Mouse (Mus musculus): ENCODE measurements around the gene Dhcr7. TPM values are rescaled to one million over a fixed set of nuclear protein-coding genes. Genes with fewer than 3 reads are reported as not detected.

The Dhcr7 gene
- polyA plus RNA-seq, 1 experiment = 117 TPM

DNA sequence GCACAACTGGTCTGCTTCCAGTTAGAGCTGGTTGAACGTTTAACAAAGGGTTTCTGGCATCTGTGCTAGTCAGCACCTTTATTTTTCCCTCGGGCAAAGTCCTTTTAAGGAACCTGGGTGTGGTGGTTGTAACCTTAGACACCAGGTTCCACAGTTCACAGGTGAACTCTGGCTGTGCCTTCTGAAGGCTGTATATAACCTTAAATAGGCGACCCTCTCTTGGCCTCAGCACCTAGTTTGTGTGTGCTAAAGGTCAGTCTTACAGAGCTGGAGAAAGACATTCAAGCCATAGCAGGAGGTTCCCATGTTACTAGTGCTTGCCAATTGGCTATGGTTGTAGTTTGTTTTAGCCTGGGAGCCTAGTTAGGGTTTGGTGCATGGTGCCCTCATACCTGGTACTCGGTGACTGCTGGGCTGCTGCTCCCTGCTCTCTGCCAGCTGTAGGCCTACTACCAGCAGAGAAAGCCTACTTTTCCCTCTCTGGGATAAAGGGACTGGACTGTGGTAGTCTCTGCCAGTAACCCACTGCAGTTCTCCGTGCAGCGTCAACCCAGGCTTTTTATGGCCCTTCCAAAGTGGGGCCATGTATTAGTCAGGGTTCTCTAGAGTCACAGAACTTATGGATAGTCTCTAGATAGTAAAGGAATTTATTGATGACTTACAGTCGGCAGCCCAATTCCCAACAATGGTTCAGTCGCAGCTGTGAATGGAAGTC, 26.0 kb downstream of the Dhcr7 start:
- TF ChIP-seq POLR2A (IDR thresholded peaks at IDR 0.05; ENCODE audit: insufficient read depth, low read length) = no peak
- TF ChIP-seq CTCF (IDR thresholded peaks at IDR 0.05; ENCODE audit: low read depth, low read length) = no peak
- no peak for TF ChIP-seq EP300 (IDR thresholded peaks at IDR 0.05; ENCODE audit: insufficient read depth, low read depth, low read length)
- Histone ChIP-seq H3K27ac (ENCODE audit: insufficient read depth, low read length) (no peak overlapping the region), H3K27me3 (ENCODE audit: control insufficient read depth, insufficient read depth, low read length, poor library complexity, severe bottlenecking) (no peaks in the 10 kb centered on the region), H3K36me3 (ENCODE audit: control insufficient read depth, insufficient read depth, low read length, poor library complexity, severe bottlenecking) (peaks cover 27% of the 10 kb centered on the region), H3K4me1 (ENCODE audit: control insufficient read depth, insufficient read depth, low read length) (peaks cover 2% of the 10 kb centered on the region), H3K9ac (ENCODE audit: low read depth, poor library complexity, severe bottlenecking) (no peak overlapping the region), H3K4me3 (ENCODE audit: low read depth, low read length) (no peak overlapping the region), H3K9me3 (replicated peaks; ENCODE audit: control insufficient read depth, insufficient read depth, low read length, poor library complexity, severe bottlenecking) (no peaks in the 10 kb centered on the region)

DNA sequence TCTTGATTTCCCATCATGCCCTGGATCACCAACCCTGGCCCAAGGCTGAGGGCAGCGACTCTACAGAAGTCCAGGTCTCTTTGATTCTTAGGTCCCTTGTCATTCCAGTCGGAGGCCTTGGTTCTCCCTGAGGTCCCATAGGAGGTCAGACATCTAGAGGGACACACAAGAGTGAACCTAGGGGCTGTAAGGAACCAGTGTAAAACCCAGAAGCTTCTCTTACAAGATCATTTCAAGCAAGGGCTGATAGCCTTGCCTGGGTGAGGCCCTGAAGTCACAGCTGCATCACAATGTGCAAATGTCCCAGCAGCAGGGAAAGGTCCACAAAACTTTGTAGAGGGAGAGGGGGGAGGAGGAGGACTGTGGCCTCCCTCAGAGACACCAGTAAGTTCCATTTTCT, 43.6 kb downstream of the Dhcr7 start, which contains the start of gene Gm498:
TSS of gene Gm498 (plus strand) at position 301 of the 400 bp plus-strand sequence.
- Histone ChIP-seq H3K27ac (ENCODE audit: insufficient read depth, low read length) (no peak within 1 kb of the TSS), H3K36me3 (ENCODE audit: control insufficient read depth, insufficient read depth, low read length, poor library complexity, severe bottlenecking) (no peaks in the 10 kb centered on the region), H3K4me3 (ENCODE audit: low read depth, low read length) (no peak within 1 kb of the TSS), H3K4me1 (ENCODE audit: control insufficient read depth, insufficient read depth, low read length) (no peaks in the 10 kb centered on the region), H3K9me3 (replicated peaks; ENCODE audit: control insufficient read depth, insufficient read depth, low read length, poor library complexity, severe bottlenecking) (no peaks in the 10 kb centered on the region), H3K27me3 (ENCODE audit: control insufficient read depth, insufficient read depth, low read length, poor library complexity, severe bottlenecking) (no peaks in the 10 kb centered on the region), H3K9ac (ENCODE audit: low read depth, poor library complexity, severe bottlenecking) (no peak within 1 kb of the TSS)
- TF ChIP-seq CTCF (IDR thresholded peaks at IDR 0.05; ENCODE audit: low read depth, low read length) = no peak

DNA sequence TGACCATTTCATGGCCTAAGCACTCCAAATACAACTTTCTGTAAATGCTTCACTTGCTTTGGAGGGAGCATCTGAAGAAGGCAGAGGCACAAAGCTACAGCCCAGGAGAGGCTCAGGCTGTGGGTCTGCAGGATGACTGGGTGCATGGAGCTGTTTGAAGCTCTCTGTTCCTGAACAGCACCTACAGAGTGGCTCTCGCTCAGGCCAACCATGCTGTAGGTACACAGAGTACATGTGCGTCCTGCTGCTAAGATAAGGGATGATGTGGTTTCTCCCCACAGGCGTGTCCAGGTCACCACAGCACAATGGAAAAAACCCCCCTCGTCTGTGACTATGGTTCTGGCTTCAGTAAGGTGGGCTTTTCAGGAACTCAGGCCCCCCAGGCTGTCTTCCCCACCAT, 45.9 kb downstream of the Dhcr7 start:
- no peak overlapping the region for H3K9ac ChIP-seq (ENCODE audit: low read depth, poor library complexity, severe bottlenecking)
- H3K27me3 ChIP-seq (ENCODE audit: control insufficient read depth, insufficient read depth, low read length, poor library complexity, severe bottlenecking) = no peaks in the 10 kb centered on the region
- no peak overlapping the region for H3K4me3 ChIP-seq (ENCODE audit: low read depth, low read length)
- no peaks in the 10 kb centered on the region for H3K4me1 ChIP-seq (ENCODE audit: control insufficient read depth, insufficient read depth, low read length)
- no peaks in the 10 kb centered on the region for H3K36me3 ChIP-seq (ENCODE audit: control insufficient read depth, insufficient read depth, low read length, poor library complexity, severe bottlenecking)
- no peak overlapping the region for H3K27ac ChIP-seq (ENCODE audit: insufficient read depth, low read length)
- no peak for TF ChIP-seq POLR2A (IDR thresholded peaks at IDR 0.05; ENCODE audit: insufficient read depth, low read length)
- TF ChIP-seq EP300 (IDR thresholded peaks at IDR 0.05; ENCODE audit: insufficient read depth, low read depth, low read length) = no peak
- no peak for TF ChIP-seq CTCF (IDR thresholded peaks at IDR 0.05; ENCODE audit: low read depth, low read length)
- no peaks in the 10 kb centered on the region for H3K9me3 ChIP-seq (replicated peaks; ENCODE audit: control insufficient read depth, insufficient read depth, low read length, poor library complexity, severe bottlenecking)

DNA sequence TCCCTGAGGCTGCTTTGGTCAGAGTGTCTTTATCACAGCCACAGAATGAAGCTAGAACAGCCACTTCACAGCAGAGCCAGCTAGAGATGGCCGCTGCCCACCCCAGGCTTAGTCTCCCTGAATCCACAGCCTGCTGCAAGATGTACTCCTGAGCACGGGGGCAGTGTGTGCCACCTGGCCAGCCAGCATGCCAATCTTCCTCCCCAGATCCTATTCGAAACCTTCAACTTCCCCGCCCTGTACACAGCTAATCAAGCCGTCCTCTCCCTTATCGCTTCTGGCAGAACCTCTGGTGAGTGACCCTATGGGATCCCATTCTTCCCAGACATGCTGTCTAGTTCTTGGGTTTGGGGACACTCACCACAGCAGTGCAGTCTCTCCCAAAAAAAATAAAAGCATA, 60.8 kb downstream of the Dhcr7 start:
- H3K36me3 ChIP-seq (ENCODE audit: control insufficient read depth, insufficient read depth, low read length, poor library complexity, severe bottlenecking) = no peaks in the 10 kb centered on the region
- no peaks in the 10 kb centered on the region for H3K9me3 ChIP-seq (replicated peaks; ENCODE audit: control insufficient read depth, insufficient read depth, low read length, poor library complexity, severe bottlenecking)
- no peak overlapping the region for H3K9ac ChIP-seq (ENCODE audit: low read depth, poor library complexity, severe bottlenecking)
- no peak overlapping the region for H3K4me3 ChIP-seq (ENCODE audit: low read depth, low read length)
- H3K27ac ChIP-seq (ENCODE audit: insufficient read depth, low read length) = no peak overlapping the region
- H3K27me3 ChIP-seq (ENCODE audit: control insufficient read depth, insufficient read depth, low read length, poor library complexity, severe bottlenecking) = no peaks in the 10 kb centered on the region
- no peak for TF ChIP-seq POLR2A (IDR thresholded peaks at IDR 0.05; ENCODE audit: insufficient read depth, low read length)
- no peak for TF ChIP-seq EP300 (IDR thresholded peaks at IDR 0.05; ENCODE audit: insufficient read depth, low read depth, low read length)
- no peak for TF ChIP-seq CTCF (IDR thresholded peaks at IDR 0.05; ENCODE audit: low read depth, low read length)
- no peaks in the 10 kb centered on the region for H3K4me1 ChIP-seq (ENCODE audit: control insufficient read depth, insufficient read depth, low read length)

DNA sequence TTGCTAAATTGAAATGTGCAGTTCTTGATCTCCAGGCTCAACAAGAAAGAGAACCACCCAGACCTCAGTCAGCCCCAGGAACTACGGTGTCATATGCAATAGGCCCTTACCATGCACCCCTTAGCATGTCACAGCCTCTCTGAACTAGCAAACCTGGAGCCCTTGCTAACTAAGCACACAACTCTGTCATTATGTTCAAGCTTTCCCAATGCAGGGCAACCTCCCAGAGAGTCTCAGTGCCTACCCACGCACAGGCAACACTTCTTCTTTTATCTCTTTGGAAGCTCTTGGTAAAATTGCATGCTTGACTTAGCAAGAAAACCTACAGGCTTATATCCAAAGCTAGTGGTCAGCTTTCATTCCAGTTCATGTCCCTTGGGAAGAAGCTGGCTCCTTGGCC, 68.2 kb downstream of the Dhcr7 start:
- no peaks in the 10 kb centered on the region for H3K36me3 ChIP-seq (ENCODE audit: control insufficient read depth, insufficient read depth, low read length, poor library complexity, severe bottlenecking)
- no peaks in the 10 kb centered on the region for H3K4me1 ChIP-seq (ENCODE audit: control insufficient read depth, insufficient read depth, low read length)
- H3K27me3 ChIP-seq (ENCODE audit: control insufficient read depth, insufficient read depth, low read length, poor library complexity, severe bottlenecking) = no peaks in the 10 kb centered on the region
- H3K4me3 ChIP-seq (ENCODE audit: low read depth, low read length) = no peak overlapping the region
- TF ChIP-seq CTCF (IDR thresholded peaks at IDR 0.05; ENCODE audit: low read depth, low read length) (no peak), POLR2A (IDR thresholded peaks at IDR 0.05; ENCODE audit: insufficient read depth, low read length) (no peak)
- no peak overlapping the region for H3K9ac ChIP-seq (ENCODE audit: low read depth, poor library complexity, severe bottlenecking)
- no peak overlapping the region for H3K27ac ChIP-seq (ENCODE audit: insufficient read depth, low read length)
- no peaks in the 10 kb centered on the region for H3K9me3 ChIP-seq (replicated peaks; ENCODE audit: control insufficient read depth, insufficient read depth, low read length, poor library complexity, severe bottlenecking)

DNA sequence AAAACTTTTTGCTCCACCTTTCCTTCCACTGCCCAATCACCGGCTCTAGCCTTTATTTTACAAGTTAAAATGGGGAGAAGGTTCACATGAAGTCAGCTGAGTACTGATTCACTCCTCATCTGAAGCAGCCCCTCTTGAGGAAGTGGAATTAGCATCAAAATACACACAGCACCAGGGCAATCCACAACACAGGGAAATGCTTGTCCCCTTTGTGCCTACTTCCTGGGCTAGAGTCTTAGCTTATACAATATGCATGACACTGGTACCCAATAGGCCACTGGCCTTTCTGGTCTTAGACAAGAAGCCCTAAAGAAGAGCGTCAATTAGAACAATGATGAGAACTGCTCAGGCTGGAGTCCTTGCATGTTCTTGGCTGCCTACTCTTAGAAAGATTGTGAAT, 69.4 kb downstream of the Dhcr7 start:
- no peaks in the 10 kb centered on the region for H3K36me3 ChIP-seq (ENCODE audit: control insufficient read depth, insufficient read depth, low read length, poor library complexity, severe bottlenecking)
- no peak overlapping the region for H3K9ac ChIP-seq (ENCODE audit: low read depth, poor library complexity, severe bottlenecking)
- no peaks in the 10 kb centered on the region for H3K9me3 ChIP-seq (replicated peaks; ENCODE audit: control insufficient read depth, insufficient read depth, low read length, poor library complexity, severe bottlenecking)
- TF ChIP-seq POLR2A (IDR thresholded peaks at IDR 0.05; ENCODE audit: insufficient read depth, low read length) = no peak
- no peak for TF ChIP-seq EP300 (IDR thresholded peaks at IDR 0.05; ENCODE audit: insufficient read depth, low read depth, low read length)
- no peak for TF ChIP-seq CTCF (IDR thresholded peaks at IDR 0.05; ENCODE audit: low read depth, low read length)
- no peaks in the 10 kb centered on the region for H3K4me1 ChIP-seq (ENCODE audit: control insufficient read depth, insufficient read depth, low read length)
- H3K27me3 ChIP-seq (ENCODE audit: control insufficient read depth, insufficient read depth, low read length, poor library complexity, severe bottlenecking) = no peaks in the 10 kb centered on the region
- H3K27ac ChIP-seq (ENCODE audit: insufficient read depth, low read length) = no peak overlapping the region
- H3K4me3 ChIP-seq (ENCODE audit: low read depth, low read length) = no peak overlapping the region

Other genes with a start within 250 kb of the Dhcr7 start
- 143 and 149 TPM in 2 replicates for gene Cars, start 223.1 kb upstream of the Dhcr7 start, polyA plus RNA-seq (2011; ENCODE audit: insufficient read depth, insufficient read length, low read depth, missing spikeins)
- gene Tnfrsf26, start 194.4 kb upstream of the Dhcr7 start, polyA plus RNA-seq (2011; ENCODE audit: insufficient read depth, insufficient read length, low read depth, missing spikeins) = not detected in 2 replicates
- gene Tnfrsf22, start 173.5 kb upstream of the Dhcr7 start, polyA plus RNA-seq (2011; ENCODE audit: insufficient read depth, insufficient read length, low read depth, missing spikeins) = 6.1 and 9.2 TPM in 2 replicates
- 3.3 and 4.4 TPM in 2 replicates for gene Tnfrsf23, start 137.3 kb upstream of the Dhcr7 start, polyA plus RNA-seq (2011; ENCODE audit: insufficient read depth, insufficient read length, low read depth, missing spikeins)
- gene Osbpl5, start 66.2 kb upstream of the Dhcr7 start, polyA plus RNA-seq (2011; ENCODE audit: insufficient read depth, insufficient read length, low read depth, missing spikeins) = 8.2 and 13.0 TPM in 2 replicates
- gene Mrgprg, start 56.2 kb upstream of the Dhcr7 start, polyA plus RNA-seq (2011; ENCODE audit: insufficient read depth, insufficient read length, low read depth, missing spikeins) = not detected in 2 replicates
- gene Mrgpre, start 38.6 kb upstream of the Dhcr7 start, polyA plus RNA-seq (2011; ENCODE audit: insufficient read depth, insufficient read length, low read depth, missing spikeins) = 0.18 and 0.48 TPM in 2 replicates
- 8.6 and 12.3 TPM in 2 replicates for gene Nadsyn1, start 296 bp upstream of the Dhcr7 start, polyA plus RNA-seq (2011; ENCODE audit: insufficient read depth, insufficient read length, low read depth, missing spikeins)
- gene Gm498, start 43.7 kb downstream of the Dhcr7 start, polyA plus RNA-seq (2011; ENCODE audit: insufficient read depth, insufficient read length, low read depth, missing spikeins) = not detected in 2 replicates
- 0.61 and 0.72 TPM in 2 replicates for gene Shank2, start 178.8 kb downstream of the Dhcr7 start, polyA plus RNA-seq (2011; ENCODE audit: insufficient read depth, insufficient read length, low read depth, missing spikeins)

Measured in ES-Bruce4 (cell line).